Mouse (Mus musculus): Measurements from ENCODE around the gene Vgll4. TPM values are rescaled to one million over a fixed set of nuclear protein-coding genes. Genes with fewer than 3 reads are reported as not detected.

The Vgll4 gene
- total RNA-seq, 1 experiment, result 25.5 TPM

DNA sequence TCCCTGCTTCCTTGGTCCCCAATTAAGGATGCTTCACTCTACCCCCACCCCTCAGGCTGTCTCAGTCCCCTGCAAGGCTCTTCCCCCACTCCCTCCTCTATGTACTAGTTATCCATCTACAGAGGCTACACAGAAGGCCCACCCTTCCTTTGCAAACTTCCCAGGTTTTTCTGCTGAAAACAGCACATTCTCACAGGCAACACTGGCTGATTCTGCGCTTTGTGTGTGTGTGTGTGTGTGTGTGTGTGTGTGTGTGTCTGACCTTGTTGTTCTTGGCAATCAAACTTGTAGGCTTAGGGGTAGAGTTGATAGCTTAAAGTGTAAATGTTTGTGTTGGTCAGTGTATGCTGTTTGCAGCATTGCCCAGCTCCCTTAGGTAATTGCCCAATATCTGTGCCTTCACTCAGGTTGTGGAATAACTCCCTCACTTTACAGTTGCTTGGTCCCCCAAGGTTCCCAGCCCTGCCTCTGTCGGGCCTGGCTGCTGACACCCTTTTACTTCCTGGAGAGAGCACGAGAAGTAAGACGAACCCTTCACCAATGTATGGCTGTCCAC lies 135.9 kb downstream of the Vgll4 start:
- no peak overlapping the region for H3K9ac ChIP-seq (ENCODE audit: insufficient read depth, low read depth, low read length, poor library complexity, severe bottlenecking)
- H3K4me3 ChIP-seq (ENCODE audit: insufficient read depth in 1 of 2, low read depth in 1 of 2, low read length in 2 of 2, poor library complexity in 1 of 2, severe bottlenecking in 1 of 2), result no peak overlapping the region
- no peak for TF ChIP-seq HCFC1 (IDR thresholded peaks at IDR 0.05; ENCODE audit: borderline replicate concordance, insufficient read depth, low read length)
- TF ChIP-seq CHD2 (IDR thresholded peaks at IDR 0.05; ENCODE audit: low read depth, low read length), result no peak
- no peak for TF ChIP-seq MAFK (IDR thresholded peaks at IDR 0.05; ENCODE audit: insufficient read depth, low read depth, low read length)
- TF ChIP-seq ZC3H11A (IDR thresholded peaks at IDR 0.05; ENCODE audit: borderline replicate concordance, low read depth, low read length), result no peak
- no peak for TF ChIP-seq ZNF384 (IDR thresholded peaks at IDR 0.05; ENCODE audit: low read depth, low read length)
- H3K27ac ChIP-seq (ENCODE audit: insufficient read depth, low read depth, low read length, poor library complexity, severe bottlenecking), result no peak overlapping the region
- DNase-seq (ENCODE audit: low read depth, low spot score), result no peak
- no peaks in the 10 kb centered on the region for H3K36me3 ChIP-seq (ENCODE audit: control insufficient read depth, insufficient read depth, low read length, poor library complexity, severe bottlenecking)
- in situ Hi-C loops (cut with MboI; ENCODE audit: low sequenced_read_pairs in 2 of 2, unreplicated experiment in 2 of 2), result no loop called here
- H3K9me3 ChIP-seq (ENCODE audit: control insufficient read depth, insufficient read depth, low read depth, low read length), result no peaks in the 10 kb centered on the region
- no peaks in the 10 kb centered on the region for H3K4me1 ChIP-seq (ENCODE audit: control insufficient read depth in 2 of 2, insufficient read depth in 2 of 2, low read length in 2 of 2, poor library complexity in 1 of 2)

DNA sequence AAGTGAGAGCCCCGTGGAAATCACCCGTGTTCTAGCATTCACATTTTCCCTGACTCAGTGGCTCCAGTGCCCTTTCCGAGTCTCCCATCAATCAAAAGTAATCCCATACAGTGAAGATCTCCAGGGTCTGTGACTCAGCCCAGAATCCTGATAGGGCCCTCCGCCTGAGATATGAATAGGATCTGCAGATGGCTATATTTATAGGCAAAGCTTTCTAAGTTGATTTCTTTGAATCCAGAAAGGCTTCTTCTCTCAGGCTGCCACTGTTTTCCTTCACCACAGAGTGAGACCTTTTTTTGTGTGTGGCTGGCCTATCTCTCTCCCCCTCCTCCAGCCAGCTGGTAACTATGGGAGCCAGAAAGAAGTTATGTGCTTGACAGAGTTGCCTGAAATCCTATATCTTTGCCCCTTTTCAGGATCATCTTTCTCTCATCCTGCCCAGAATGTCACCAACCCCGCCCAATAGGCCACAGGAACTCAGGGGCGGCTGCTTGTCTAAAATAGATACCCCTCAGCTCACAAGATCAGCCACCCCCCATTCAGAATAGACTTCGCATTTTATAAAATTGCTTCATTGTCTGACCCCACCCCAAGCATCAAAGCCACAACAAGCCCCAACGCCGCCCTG lies 136.6 kb downstream of the Vgll4 start:
- no peak for TF ChIP-seq ZNF384 (IDR thresholded peaks at IDR 0.05; ENCODE audit: low read depth, low read length)
- TF ChIP-seq ZC3H11A (IDR thresholded peaks at IDR 0.05; ENCODE audit: borderline replicate concordance, low read depth, low read length), result no peak
- no peak for TF ChIP-seq HCFC1 (IDR thresholded peaks at IDR 0.05; ENCODE audit: borderline replicate concordance, insufficient read depth, low read length)
- TF ChIP-seq CHD2 (IDR thresholded peaks at IDR 0.05; ENCODE audit: low read depth, low read length), result no peak
- no peak for TF ChIP-seq MAFK (IDR thresholded peaks at IDR 0.05; ENCODE audit: insufficient read depth, low read depth, low read length)

DNA sequence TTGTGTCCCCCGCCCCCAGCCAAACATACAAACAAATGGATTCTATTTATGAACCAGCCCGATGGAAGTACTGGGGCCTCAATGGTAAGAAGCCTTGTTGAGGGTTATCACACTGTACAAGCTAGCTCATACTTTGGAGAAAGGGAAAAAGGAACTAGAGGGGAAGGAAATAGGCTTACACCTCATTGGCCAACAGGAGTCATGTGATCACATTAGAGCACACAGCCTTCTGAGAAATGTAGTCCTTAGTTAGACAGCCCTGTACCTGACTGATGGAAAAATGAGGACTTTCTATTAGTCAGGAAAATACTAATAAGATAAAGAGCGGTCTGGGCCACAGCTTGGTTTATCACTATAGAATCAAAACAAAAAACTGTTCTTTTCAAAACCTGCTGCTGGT lies 138.0 kb downstream of the Vgll4 start:
- H3K9ac ChIP-seq (ENCODE audit: insufficient read depth, low read depth, low read length, poor library complexity, severe bottlenecking), result no peak overlapping the region
- no peaks in the 10 kb centered on the region for H3K4me1 ChIP-seq (ENCODE audit: control insufficient read depth in 2 of 2, insufficient read depth in 2 of 2, low read length in 2 of 2, poor library complexity in 1 of 2)
- no peak for DNase-seq (ENCODE audit: low read depth, low spot score)
- H3K4me3 ChIP-seq (ENCODE audit: insufficient read depth in 1 of 2, low read depth in 1 of 2, low read length in 2 of 2, poor library complexity in 1 of 2, severe bottlenecking in 1 of 2), result no peak overlapping the region
- no peaks in the 10 kb centered on the region for H3K9me3 ChIP-seq (ENCODE audit: control insufficient read depth, insufficient read depth, low read depth, low read length)
- H3K36me3 ChIP-seq (ENCODE audit: control insufficient read depth, insufficient read depth, low read length, poor library complexity, severe bottlenecking), result no peaks in the 10 kb centered on the region
- no peak overlapping the region for H3K27ac ChIP-seq (ENCODE audit: insufficient read depth, low read depth, low read length, poor library complexity, severe bottlenecking)
- TF ChIP-seq CHD2 (IDR thresholded peaks at IDR 0.05; ENCODE audit: low read depth, low read length), result no peak
- TF ChIP-seq HCFC1 (IDR thresholded peaks at IDR 0.05; ENCODE audit: borderline replicate concordance, insufficient read depth, low read length), result no peak
- no peak for TF ChIP-seq MAFK (IDR thresholded peaks at IDR 0.05; ENCODE audit: insufficient read depth, low read depth, low read length)
- no peak for TF ChIP-seq ZC3H11A (IDR thresholded peaks at IDR 0.05; ENCODE audit: borderline replicate concordance, low read depth, low read length)
- no peak for TF ChIP-seq ZNF384 (IDR thresholded peaks at IDR 0.05; ENCODE audit: low read depth, low read length)
- in situ Hi-C loops (cut with MboI; ENCODE audit: low sequenced_read_pairs in 2 of 2, unreplicated experiment in 2 of 2), result no loop called here

More for the DNA sequence above, 136.6 kb downstream of the Vgll4 start:
- no peak overlapping the region for H3K9ac ChIP-seq (ENCODE audit: insufficient read depth, low read depth, low read length, poor library complexity, severe bottlenecking)
- H3K36me3 ChIP-seq (ENCODE audit: control insufficient read depth, insufficient read depth, low read length, poor library complexity, severe bottlenecking), result no peaks in the 10 kb centered on the region
- H3K27ac ChIP-seq (ENCODE audit: insufficient read depth, low read depth, low read length, poor library complexity, severe bottlenecking), result no peak overlapping the region
- H3K4me3 ChIP-seq (ENCODE audit: insufficient read depth in 1 of 2, low read depth in 1 of 2, low read length in 2 of 2, poor library complexity in 1 of 2, severe bottlenecking in 1 of 2), result no peak overlapping the region
- in situ Hi-C loops (cut with MboI; ENCODE audit: low sequenced_read_pairs in 2 of 2, unreplicated experiment in 2 of 2), result no loop called here
- no peaks in the 10 kb centered on the region for H3K9me3 ChIP-seq (ENCODE audit: control insufficient read depth, insufficient read depth, low read depth, low read length)
- no peaks in the 10 kb centered on the region for H3K4me1 ChIP-seq (ENCODE audit: control insufficient read depth in 2 of 2, insufficient read depth in 2 of 2, low read length in 2 of 2, poor library complexity in 1 of 2)
- DNase-seq (ENCODE audit: low read depth, low spot score), result no peak

DNA sequence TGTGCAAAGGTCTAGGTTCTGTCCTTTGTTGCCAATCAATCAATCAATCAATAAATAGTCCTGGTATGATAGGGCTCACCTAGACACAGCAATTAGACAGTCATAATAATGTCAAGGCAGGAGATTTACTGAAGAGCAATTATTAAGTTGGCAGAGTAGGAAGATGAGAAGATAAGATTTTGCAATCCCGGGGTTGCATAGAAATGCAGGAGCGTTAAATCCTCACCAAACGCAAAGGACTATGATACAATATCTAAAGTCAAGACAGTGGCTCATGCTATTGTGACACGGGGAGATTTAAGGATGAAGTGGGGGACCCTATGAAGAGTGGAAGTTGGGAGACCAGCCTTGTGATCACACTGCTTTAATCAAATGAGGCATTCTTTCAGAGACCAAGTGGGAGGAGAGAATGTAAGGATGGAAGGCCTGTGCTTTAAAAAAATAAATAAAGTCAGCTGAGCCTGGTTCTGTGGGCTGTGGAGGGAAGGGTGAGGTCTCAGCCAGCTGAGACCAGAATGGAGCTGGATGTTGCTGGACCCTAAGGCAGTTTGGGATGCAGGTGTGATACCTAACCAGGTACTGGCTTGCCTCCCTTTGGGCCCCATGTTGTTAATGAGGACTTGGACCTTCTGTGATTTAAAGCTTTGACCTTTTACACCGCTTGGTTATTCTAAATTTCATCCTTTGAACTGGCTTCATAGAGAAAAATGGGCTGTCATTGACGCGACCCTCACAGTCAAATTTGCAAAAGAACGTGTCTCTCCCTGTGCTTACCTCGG lies 139.9 kb downstream of the Vgll4 start:
- DNase-seq (ENCODE audit: low read depth, low spot score), result no peak
- TF ChIP-seq ZNF384 (IDR thresholded peaks at IDR 0.05; ENCODE audit: low read depth, low read length) (no peak), CHD2 (IDR thresholded peaks at IDR 0.05; ENCODE audit: low read depth, low read length) (no peak), ZC3H11A (IDR thresholded peaks at IDR 0.05; ENCODE audit: borderline replicate concordance, low read depth, low read length) (no peak), MAFK (IDR thresholded peaks at IDR 0.05; ENCODE audit: insufficient read depth, low read depth, low read length) (no peak), HCFC1 (IDR thresholded peaks at IDR 0.05; ENCODE audit: borderline replicate concordance, insufficient read depth, low read length) (no peak)
- Histone ChIP-seq H3K9ac (ENCODE audit: insufficient read depth, low read depth, low read length, poor library complexity, severe bottlenecking) (no peak overlapping the region), H3K27ac (ENCODE audit: insufficient read depth, low read depth, low read length, poor library complexity, severe bottlenecking) (no peak overlapping the region), H3K4me1 (ENCODE audit: control insufficient read depth in 2 of 2, insufficient read depth in 2 of 2, low read length in 2 of 2, poor library complexity in 1 of 2) (no peaks in the 10 kb centered on the region), H3K36me3 (ENCODE audit: control insufficient read depth, insufficient read depth, low read length, poor library complexity, severe bottlenecking) (no peaks in the 10 kb centered on the region), H3K9me3 (ENCODE audit: control insufficient read depth, insufficient read depth, low read depth, low read length) (no peaks in the 10 kb centered on the region), H3K4me3 (ENCODE audit: insufficient read depth in 1 of 2, low read depth in 1 of 2, low read length in 2 of 2, poor library complexity in 1 of 2, severe bottlenecking in 1 of 2) (no peak overlapping the region)
- in situ Hi-C loops (cut with MboI; ENCODE audit: low sequenced_read_pairs in 2 of 2, unreplicated experiment in 2 of 2), result no loop called here
